Mouse (Mus musculus) inflammation-experienced regulatory T-cells, adult 6 months (primary cell): ENCODE measurements at regions not wholly inside any gene's neighbourhood (a gene's known extent, or its start where the extent isn't known, plus 50 kb on each side); places are given as distances from the start of the nearest gene placed in this dataset.
A peak's percentile ranks its signal among the peaks of the same experiment; 100 is the strongest.

Experiments
- ATAC-seq: one replicate; pipeline ENCODE4 v1.8.0; 2017

- no peak for ATAC-seq
These were observed 227.2 kb downstream of the Kcnrg start for GRCm38 (mm10) chr14:61834291-61834936.

GRCm38 (mm10) chr14:61835729-61836128 is 228.5 kb downstream of the Kcnrg start:
- ATAC-seq: no peak

GRCm38 (mm10) chr14:61836231-61836630 is 229.0 kb downstream of the Kcnrg start:
- no peak for ATAC-seq

- no peak for ATAC-seq
These were observed 229.7 kb downstream of the Kcnrg start for GRCm38 (mm10) chr14:61836965-61837364.

GRCm38 (mm10) chr14:61837851-61838250 is 230.6 kb downstream of the Kcnrg start:
- ATAC-seq: no peak

GRCm38 (mm10) chr14:61842476-61842875 is 235.2 kb downstream of the Kcnrg start:
- no peak for ATAC-seq

GRCm38 (mm10) chr14:61846441-61846840 is 239.2 kb downstream of the Kcnrg start:
- no peak for ATAC-seq

- ATAC-seq: no peak
These were observed 243.0 kb downstream of the Kcnrg start for GRCm38 (mm10) chr14:61850244-61850643.

GRCm38 (mm10) chr14:61857616-61858015 is 250.4 kb downstream of the Kcnrg start:
- no peak for ATAC-seq

GRCm38 (mm10) chr14:61860688-61861087 is 253.4 kb downstream of the Kcnrg start:
- ATAC-seq: peak; percentile 43

GRCm38 (mm10) chr14:61861357-61861958 is 254.2 kb downstream of the Kcnrg start:
- no peak for ATAC-seq

GRCm38 (mm10) chr14:61862931-61863330 is 255.7 kb downstream of the Kcnrg start:
- no peak for ATAC-seq

GRCm38 (mm10) chr14:61863475-61863874 is 256.2 kb downstream of the Kcnrg start:
- no peak for ATAC-seq

GRCm38 (mm10) chr14:61866532-61867268 is 259.4 kb downstream of the Kcnrg start:
- ATAC-seq: no peak

- ATAC-seq: no peak
These were observed 266.9 kb downstream of the Kcnrg start for GRCm38 (mm10) chr14:61874206-61874605.

GRCm38 (mm10) chr14:61879416-61879815 is 272.2 kb downstream of the Kcnrg start:
- no peak for ATAC-seq

GRCm38 (mm10) chr14:61880514-61881259 is 273.4 kb downstream of the Kcnrg start:
- no peak for ATAC-seq

GRCm38 (mm10) chr14:61885241-61886015 is 278.2 kb downstream of the Kcnrg start:
- peak; percentile 46 for ATAC-seq

GRCm38 (mm10) chr14:61889626-61890025 is 282.4 kb downstream of the Kcnrg start:
- no peak for ATAC-seq

GRCm38 (mm10) chr14:61893786-61894185 is 286.5 kb downstream of the Kcnrg start:
- ATAC-seq: no peak

GRCm38 (mm10) chr14:61896879-61897278 is 289.6 kb downstream of the Kcnrg start:
- ATAC-seq: no peak

GRCm38 (mm10) chr14:61898664-61899063 is 291.4 kb downstream of the Kcnrg start:
- ATAC-seq: no peak
